Mouse (Mus musculus) brain, embryonic 14.5 days (tissue): Measurements from ENCODE around the gene Gsc2. TPM values are rescaled to one million over a fixed set of nuclear protein-coding genes. Genes with fewer than 3 reads are reported as not detected.
A peak's percentile ranks its signal among the peaks of the same experiment; 100 is the strongest.

Experiments used
- DNase-seq: peaks from one replicate; pipeline ENCODE4 v3.0.0-alpha.2; 2011; ENCODE audit warnings: low read depth
- CTCF ChIP-seq: fragments of 200-500 bp; IDR thresholded peaks from 2 replicates; pipeline ENCODE4 v1.5.1; 2012; ENCODE audit warnings: inconsistent platforms, mild to moderate bottlenecking, moderate library complexity, borderline replicate concordance; ENCODE audit not compliant: insufficient read depth, insufficient read length; ENCODE audit errors: extremely low read depth
- POLR2A ChIP-seq: fragments of 200-500 bp; IDR thresholded peaks from 2 replicates; pipeline ENCODE4 v1.6.1; 2012; ENCODE audit warnings: mild to moderate bottlenecking, inconsistent platforms, borderline replicate concordance; ENCODE audit not compliant: poor library complexity, insufficient read depth, insufficient read length, severe bottlenecking; ENCODE audit errors: extremely low read depth
- polyA plus RNA-seq: library from polyadenylated mRNA; depleted of rRNA; stranded (reverse); fragments of >200 nt; gene quantifications from 2 replicates; pipeline ENCODE4 v1.2.3, GENCODE M21; 2012

Gsc2 gene
- polyA plus RNA-seq, 1 experiment: 1.1 TPM

- TF ChIP-seq CTCF (no peak), POLR2A (no peak)
- DNase-seq: no peak
These were observed 21.9 kb upstream of the Gsc2 start for GRCm38 (mm10) chr16:17936776-17937175.

GRCm38 (mm10) chr16:17934445-17934910 is 19.6 kb upstream of the Gsc2 start:
- DNase-seq: no peak
- TF ChIP-seq POLR2A: no peak

GRCm38 (mm10) chr16:17933594-17934444 is 19.0 kb upstream of the Gsc2 start:
- TF ChIP-seq CTCF: no peak
- TF ChIP-seq POLR2A: no peak
- no peak for DNase-seq

GRCm38 (mm10) chr16:17931906-17932460 is 17.1 kb upstream of the Gsc2 start:
- no peak for TF ChIP-seq CTCF
- no peak for TF ChIP-seq POLR2A
- DNase-seq: no peak

- TF ChIP-seq CTCF: no peak
- TF ChIP-seq POLR2A: no peak
- no peak for DNase-seq
These were observed 14.8 kb upstream of the Gsc2 start for GRCm38 (mm10) chr16:17929631-17930030.

- TF ChIP-seq POLR2A (no peak), CTCF (no peak)
- no peak for DNase-seq
These were observed 14.4 kb upstream of the Gsc2 start for GRCm38 (mm10) chr16:17929211-17929610.

- DNase-seq: peak; percentile 87
- TF ChIP-seq CTCF (peak; percentile 57), POLR2A (no peak)
These were observed 13.8 kb upstream of the Gsc2 start for GRCm38 (mm10) chr16:17928627-17929104.

GRCm38 (mm10) chr16:17928087-17928580 is 13.3 kb upstream of the Gsc2 start, which contains the start of gene Slc25a1:
Slc25a1 (minus strand) TSS chr16:17928219.
- TF ChIP-seq CTCF (no peak), POLR2A (peak; percentile 19; the same call in 1 of the 2 replicates)
- peak; percentile 89 for DNase-seq

- peak; percentile 52 for DNase-seq
- TF ChIP-seq POLR2A (no peak), CTCF (no peak)
These were observed 12.7 kb upstream of the Gsc2 start for GRCm38 (mm10) chr16:17927351-17928082.

- TF ChIP-seq POLR2A: no peak
- TF ChIP-seq CTCF: no peak
- no peak for DNase-seq
These were observed 7.3 kb upstream of the Gsc2 start for GRCm38 (mm10) chr16:17922163-17922538.

- TF ChIP-seq POLR2A (peak; percentile 72; the same call in 1 of the 2 replicates), CTCF (peak; percentile 68)
- DNase-seq: peak; percentile 99
These were observed 6.7 kb upstream of the Gsc2 start for GRCm38 (mm10) chr16:17921325-17922162.

GRCm38 (mm10) chr16:17920586-17920985 is 5.7 kb upstream of the Gsc2 start:
- DNase-seq: peak; percentile 54
- TF ChIP-seq CTCF (no peak), POLR2A (no peak)
